Mouse (Mus musculus) E14TG2a.4 (cell line): ENCODE measurements around the gene Chaf1a.

Experiments
- CTCF ChIP-seq: conservative IDR thresholded peaks from 2 replicates; pipeline ENCODE4 v1.5.1; 2014; ENCODE audit warnings: low read length
- POU5F1 ChIP-seq: IDR thresholded peaks from 2 replicates; pipeline ENCODE4 v1.6.1; 2014; ENCODE audit warnings: low read length, borderline replicate concordance

DNA sequence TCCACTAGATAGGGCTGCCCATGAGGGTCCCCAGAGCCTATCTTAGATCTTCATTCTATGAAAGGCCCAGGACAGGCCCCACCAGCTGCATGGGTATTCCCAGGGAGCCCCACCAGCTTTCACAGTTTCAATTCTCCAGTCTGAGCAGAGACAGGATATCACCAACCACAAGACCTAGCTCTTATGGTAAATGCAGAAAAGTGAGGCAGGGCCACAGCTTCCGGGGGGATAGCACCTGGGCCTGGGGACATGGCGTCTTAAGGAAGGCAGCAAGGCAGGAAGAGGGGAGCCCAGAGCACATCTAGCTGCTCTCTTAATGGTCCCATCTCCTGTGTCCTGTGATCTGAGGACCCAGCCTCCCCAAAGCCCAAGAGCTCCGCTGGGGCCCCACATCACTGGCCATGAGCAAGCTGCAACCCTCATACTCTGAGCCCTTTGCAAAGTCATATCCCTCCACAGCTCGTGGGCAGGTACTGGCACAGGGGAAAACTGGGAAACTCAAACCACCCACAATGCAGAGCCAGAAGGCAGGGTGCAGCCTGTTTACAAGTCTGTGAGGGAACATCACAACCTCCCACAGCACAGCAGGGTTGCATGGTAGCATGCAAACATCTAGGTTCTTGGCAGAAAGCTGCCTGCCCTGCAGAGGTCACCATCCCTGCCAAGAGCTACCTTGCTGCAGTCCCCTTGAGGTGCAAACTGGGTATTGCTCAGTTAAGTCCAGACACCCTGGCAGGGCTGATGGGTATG lies 18.9 kb upstream of the Chaf1a start:
- TF ChIP-seq CTCF (no peak), POU5F1 (no peak)
